Mouse (Mus musculus) c-Kit-positive CD71-positive TER-119-positive erythroid progenitor cells, embryonic 14.5 days (primary cell): ENCODE data around the gene Speer4c.
"Not testable (repeated sequence)": the region's sequence is repeated elsewhere in the genome, so short reads cannot be mapped to it uniquely, and the experiment has no call there.

Source experiments
- DNase-seq: peaks from one replicate; pipeline ENCODE4 v3.0.0-alpha.2; 2013; ENCODE audit warnings: low spot score

Speer4c gene

DNA sequence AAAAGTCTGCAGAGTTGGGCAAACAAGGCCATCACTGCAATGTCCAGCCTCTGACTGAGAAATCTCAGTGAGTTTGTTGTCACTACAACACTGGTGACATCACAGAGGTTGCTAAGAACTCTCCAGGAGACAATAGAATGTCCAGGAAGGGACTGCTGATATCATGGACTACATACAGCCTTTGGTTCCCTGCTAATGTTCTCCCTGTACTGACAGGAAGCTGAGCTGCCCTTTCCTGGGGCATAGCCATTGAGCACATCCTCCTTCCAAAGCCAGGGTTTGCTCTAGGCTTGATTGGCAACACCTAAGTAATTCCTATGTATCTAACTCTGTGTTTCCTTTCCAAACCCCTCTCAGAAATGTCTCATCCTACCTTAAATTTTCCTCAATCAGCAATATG, at the start of gene Speer4c:
Gene Speer4c, minus strand, starts transcription at position 101 of the 400 bp plus-strand sequence.
- not testable (repeated sequence) for DNase-seq

DNA sequence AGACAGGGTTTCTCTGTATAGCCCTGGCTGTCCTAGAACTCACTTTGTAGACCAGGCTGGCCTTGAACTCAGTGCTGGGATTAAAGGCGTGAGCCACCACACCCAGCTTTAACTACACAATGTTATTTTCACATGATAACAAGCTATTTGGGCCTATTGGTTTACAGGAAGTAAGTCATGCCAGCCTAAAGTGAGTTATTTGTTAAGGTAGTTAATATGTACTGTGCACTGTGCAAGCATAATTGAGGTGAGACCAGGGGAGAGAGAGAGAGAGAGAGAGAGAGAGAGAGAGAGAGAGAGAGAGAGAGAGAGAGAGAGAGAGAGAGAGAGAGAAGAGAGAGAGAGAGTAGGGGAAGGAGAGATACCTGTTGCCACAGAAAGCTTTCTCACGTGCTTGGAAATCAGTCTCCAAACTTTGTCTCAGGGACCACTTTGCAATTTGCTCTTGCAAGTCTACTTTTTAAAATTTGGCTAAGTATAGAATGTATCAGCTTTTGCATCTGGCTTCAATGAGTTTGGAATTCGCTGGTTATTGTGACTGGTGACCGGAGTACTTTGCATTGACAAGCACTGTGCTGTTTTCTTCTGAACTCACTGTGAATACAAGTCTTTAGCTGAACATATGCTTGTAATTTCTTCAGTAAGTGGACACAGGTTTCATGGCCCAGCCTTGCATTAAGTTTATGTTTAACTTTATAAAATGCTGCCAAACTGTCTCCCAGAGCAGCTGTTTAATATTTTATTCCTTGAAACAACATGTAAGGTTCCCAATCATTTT, 33.6 kb upstream of the Speer4c start:
- DNase-seq = no peak

DNA sequence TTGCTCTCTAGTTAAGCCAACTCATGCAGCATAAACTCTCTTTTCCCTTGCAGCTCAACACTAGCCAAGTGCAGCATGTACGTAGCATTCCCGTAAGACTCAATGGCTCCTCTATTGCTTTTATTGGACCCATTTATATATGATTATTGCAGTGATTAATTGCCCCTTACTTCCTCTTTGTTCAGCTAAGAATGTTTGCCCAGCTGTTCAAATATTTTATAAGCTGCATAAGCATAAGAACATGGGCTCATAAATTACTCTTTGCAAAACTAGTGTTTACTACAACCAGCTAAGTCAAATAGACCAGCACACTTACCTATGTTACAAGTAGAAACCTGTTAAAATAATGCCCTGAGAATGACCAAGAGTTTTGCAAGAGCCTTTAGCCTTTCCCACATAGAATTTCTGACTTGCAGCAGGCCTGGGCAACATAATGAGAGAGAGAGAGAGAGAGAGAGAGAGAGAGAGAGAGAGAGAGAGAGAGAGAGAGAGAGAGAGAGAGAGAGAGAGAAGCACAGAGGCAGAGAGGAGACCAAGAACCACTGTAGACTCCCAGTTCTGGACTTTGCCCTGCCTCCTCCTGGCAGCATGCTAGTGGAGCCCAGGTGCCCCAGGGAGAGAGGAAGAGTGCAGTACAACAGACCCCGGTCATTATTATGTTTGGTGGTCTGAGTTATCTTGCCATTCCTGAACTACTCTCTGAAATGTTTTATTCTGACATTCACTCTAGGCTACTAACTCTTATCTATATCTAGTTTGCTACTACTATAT, 20.2 kb upstream of the Speer4c start:
- DNase-seq = no peak

DNA sequence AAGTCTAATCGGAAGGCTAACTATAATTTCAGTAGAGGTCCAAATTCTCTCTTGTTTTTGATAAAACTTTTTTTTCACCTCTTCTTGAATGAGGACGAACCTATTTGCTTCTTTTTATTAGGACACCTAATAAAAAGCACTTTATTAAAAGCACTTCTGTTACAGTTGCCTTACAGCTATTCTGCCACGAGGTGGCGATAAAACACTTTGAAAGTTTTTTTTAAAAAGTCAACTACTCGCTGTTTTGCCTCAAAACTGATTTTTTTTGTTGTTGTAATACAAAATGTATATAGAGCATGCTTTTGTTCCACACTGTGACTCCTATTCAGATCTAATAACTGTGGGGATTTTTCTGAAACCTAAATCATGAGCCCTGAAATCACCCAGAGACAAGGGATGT, 11.2 kb downstream of the Speer4c start:
- not testable (repeated sequence) for DNase-seq

DNA sequence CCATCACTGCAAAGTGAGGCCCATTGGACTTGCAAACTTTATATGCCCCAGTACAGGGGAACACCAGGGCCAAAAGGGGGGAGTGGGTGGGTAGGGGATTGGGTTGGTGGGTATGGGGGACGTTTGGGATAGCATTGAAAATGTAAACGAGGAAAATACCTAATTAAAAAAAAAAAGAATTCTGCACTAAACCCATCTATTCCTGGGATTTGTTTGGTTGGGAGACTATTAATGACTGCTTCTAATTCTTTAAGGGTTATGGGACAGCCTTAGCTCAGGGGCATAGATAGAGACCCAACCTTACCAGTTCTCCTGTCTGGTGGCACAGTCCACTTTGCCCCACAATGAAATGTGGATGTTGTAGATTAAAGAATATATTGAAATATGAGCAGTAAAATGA, 16.4 kb downstream of the Speer4c start:
- not testable (repeated sequence) for DNase-seq

DNA sequence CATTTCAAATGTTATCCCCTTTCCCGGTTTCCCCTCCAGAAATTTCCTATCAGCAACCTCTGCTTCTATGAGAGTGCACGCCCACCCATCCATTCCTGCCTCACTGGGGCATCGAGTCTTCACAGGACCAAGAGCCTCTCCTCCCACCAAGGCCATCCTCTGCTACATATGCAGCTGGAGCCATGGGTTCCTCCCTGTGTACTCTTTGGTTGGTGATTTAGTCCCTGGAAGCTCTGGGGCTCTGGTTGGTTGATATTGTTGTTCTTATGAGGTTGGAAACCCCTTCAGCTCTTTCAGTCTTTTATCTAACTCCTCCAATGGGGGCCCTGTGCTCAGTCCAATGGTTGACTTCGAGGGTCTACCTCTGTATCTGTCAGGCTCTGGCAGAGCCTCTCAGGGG, 22.2 kb downstream of the Speer4c start:
- DNase-seq = not testable (repeated sequence)

DNA sequence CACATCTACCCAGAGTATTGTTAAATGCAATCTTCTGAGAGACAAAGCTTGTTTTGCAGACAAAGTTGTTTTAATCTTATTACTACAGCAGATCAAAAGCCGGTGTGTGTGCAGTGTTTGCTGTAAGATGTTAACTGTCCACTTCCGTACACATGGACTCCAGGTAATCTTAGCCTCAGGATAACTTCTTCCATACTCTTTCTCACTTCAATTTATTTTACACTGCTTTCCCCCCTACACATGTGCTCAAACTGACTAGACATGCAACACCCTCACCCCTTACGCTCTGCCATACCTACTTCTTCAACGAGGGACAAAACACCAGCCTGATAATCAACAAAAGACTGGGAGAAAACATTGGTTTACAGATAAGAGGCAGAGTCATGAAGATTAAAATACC, 23.2 kb downstream of the Speer4c start:
- not testable (repeated sequence) for DNase-seq

DNA sequence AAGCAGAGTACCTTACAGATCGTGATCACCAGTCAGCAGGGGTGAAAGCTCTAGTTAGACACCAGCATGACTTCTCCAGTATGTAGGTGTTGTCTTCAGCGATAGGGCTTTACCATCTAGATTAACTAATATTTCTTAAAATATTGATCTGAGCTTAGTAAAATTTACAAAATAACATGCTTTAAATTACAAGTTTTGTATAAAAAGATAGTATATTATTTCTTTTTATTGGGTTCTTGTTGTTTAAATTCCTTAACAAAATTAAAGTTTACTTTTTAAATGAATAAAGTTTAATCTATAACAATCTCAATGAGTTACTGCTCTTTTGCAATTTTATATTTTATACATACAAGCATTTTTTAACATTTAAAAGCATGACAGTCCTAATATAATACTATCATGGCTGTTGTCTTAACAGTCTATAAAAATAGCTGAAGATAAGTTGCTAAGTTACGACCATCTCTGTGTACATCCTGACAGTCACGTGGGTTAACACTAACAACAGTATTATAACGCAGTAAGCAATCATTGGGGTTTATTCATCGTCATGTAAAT, 24.3 kb downstream of the Speer4c start:
- DNase-seq = not testable (repeated sequence)

DNA sequence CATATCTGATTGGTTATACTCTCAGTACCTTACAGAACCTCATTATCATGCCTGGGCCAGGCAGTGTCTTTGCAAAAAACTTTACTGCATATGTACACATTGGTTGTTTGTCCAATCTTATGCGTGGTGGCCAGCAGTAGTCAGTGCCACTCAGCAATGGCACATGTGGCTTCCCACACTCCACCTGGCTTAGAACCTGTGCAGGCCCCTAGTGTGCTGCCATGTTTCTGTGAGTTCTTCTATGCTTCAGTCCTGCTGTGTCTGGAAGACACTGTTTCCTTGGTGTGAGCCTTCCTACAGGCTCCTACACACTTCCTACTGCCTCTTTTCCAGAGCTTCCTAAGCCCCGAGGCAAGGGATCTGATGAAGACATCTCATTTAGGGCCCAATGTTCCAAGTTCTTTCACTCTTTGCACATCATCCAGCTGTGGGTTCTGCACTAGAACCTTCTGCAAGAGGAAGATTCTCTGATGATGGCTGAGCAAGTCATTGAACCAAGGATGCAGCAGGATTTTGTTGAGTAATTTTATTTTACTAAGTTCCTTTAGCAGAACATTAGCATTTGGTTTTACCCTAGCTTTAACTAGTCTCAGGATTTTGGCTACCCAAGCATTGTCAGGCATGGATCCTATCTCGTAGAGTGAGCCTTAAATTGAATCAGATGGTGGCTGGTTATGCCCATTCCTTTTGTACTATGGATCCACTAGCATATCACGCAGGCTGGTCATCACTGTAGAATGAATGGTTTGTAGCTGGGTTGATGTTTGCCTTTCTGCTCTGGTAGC, 25.0 kb downstream of the Speer4c start:
- not testable (repeated sequence) for DNase-seq

DNA sequence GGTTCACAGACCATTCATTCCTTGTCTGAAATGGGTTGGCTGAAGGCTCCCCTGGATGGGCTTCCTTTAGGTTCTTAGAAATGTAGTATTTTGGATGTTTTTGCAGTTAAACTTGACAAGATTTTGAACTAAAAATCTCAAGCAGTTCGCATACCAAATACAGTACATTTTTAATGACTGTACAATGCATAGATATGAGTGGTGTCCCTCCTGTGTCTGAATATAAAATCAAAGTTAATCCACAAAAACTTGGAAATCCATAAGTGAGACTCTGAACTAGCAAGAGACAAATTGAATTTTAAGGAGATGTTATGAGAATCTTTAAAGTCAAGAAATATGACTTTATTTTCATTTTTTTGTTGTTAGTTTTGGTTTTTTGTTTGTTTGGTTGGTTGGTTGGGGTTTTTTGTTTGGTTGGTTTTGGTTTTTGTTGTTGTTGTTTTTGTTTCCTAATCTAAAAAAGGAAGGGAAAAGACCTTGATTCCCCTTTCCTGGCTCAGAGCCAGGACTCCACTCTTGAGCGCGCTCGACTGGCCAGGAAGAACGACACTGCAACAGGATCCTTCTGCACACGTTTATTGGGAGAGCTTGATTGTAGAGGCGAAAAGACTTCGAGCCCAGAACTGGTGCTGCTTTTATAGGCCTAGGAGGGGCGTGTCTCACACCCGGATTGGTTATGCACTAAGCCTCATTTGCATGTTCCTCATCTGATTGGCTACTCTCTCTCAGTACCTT, 32.6 kb downstream of the Speer4c start:
- DNase-seq = not testable (repeated sequence)

DNA sequence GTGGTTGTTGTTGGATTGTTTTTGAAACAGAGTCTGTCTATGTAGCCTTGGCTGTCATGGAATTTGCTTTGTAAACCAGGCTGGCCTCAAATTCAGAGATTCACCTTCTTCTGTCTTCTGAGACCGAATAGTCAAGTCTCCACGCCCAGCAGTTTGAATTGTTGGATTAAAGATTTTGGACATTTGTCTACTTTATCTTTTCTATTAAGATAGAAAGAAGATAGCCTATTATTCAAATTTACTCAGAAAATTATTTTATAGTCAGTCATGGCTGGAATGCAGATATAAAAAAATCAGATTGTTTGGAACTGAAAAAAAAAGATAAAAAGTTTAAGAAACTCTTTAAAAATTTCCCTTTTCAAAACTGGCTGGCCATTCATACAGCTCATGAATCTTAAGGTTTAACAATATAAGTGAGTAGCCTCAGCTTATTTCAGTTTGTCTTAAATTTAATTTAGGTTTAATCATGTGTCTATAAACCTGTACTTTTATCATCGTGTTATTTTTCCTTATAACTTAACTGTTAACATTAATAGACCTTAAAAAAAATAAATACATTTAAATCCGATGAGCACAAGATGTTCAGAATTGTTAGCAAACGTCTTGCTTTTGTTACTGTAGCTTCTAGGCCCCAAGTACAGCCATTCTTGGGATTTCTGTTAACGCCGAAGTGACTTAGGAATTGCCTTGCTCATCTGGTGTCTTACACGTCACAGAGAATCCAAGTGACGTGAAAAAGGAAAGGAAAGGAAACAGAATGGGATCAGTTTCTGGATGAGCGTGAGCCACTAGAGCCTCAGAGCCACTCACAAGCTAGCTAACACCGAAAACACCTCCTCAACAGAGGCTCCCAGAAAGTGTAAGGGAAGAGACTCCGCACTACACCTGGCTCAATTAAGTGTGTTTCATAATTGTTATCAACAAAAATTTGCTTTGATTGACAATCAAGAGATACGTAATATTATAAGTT, 33.8 kb downstream of the Speer4c start:
- not testable (repeated sequence) for DNase-seq

DNA sequence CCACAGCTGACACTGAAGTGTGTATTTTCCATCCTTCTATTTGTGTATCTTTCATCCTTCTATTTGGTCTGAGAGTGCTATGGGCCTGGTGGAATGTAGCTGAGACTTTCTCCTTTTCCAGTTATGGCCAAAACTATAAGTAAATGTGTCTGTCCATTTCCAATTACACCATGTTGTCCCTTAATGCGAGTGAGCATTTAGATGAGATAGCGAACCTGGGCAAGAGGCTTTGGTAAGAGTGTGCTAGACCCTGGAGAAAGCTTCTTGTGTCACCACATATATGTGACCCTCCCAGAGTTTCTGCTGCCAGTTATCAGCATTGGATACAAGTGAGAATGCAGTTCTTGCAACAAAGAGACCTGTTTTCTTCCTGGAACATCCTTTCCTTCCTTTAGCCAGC, 35.2 kb downstream of the Speer4c start:
- not testable (repeated sequence) for DNase-seq

DNA sequence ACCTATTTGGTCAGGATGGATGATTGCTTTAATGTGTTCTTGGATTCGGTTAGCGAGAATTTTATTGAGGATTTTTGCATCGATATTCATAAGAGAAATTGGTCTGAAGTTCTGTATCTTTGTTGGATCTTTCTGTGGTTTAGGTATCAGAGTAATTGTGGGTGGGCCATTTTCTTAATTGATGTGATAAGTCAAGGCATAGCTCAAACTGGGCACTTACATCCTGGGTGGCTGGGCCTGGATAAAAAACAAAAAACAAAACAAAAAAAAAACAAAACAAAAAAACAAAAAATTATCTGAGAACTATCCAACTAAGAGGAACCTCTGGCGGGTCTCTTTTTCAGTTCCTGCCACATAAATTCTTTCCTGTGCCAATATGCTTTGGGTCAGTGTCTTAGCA, 36.3 kb downstream of the Speer4c start:
- DNase-seq = not testable (repeated sequence)

DNA sequence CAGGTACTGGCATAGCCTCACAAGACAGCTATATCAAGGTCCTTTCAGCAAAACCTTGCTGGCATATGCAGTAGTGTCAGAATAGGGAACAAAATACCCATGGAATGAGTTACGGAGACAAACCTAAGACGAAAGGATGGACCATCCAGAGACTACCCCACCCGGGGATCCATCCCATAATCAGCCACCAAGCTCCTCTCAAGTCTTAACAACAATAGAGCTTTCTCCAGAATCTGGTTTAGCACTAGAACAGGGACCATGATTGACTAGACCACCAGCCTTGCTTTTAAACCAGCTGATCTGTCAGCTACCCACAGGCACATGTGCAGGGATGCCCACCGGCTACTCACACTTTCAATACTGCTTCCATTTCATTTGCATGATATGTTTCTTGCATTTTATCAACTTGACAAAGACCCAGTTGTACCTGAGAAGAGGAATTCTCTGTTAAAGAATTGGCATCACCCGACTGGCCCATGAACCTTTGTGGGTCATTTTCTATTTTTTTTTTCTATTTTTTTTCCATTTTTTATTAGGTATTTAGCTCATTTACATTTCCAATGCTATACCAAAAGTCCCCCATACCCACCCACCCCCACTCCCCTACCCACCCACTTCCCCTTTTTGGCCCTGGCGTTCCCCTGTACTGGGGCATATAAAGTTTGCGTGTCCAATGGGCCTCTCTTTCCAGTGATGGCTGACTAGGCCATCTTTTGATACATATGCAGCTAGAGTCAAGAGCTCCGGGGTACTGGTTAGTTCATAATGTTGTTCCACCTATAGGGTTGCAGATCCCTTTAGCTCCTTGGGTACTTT, 39.4 kb downstream of the Speer4c start:
- not testable (repeated sequence) for DNase-seq

DNA sequence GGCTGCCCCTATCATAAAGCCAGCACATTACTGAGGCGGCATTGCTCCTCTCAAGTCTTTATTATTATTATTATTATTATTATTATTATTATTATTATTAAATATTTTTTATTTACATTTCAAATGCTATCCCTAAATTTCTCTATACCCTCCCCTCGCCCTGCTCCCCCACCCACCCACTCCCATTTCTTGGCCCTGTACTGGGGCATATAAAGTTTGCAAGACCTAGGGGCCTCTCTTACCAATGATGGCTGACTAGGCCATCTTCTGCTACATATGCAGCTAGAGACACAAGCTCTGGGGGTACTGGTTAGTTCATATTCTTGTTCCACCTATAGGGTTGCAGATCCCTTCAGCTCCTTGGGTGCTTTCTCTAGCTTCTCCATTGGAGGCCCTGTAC, 40.1 kb downstream of the Speer4c start:
- DNase-seq = not testable (repeated sequence)

DNA sequence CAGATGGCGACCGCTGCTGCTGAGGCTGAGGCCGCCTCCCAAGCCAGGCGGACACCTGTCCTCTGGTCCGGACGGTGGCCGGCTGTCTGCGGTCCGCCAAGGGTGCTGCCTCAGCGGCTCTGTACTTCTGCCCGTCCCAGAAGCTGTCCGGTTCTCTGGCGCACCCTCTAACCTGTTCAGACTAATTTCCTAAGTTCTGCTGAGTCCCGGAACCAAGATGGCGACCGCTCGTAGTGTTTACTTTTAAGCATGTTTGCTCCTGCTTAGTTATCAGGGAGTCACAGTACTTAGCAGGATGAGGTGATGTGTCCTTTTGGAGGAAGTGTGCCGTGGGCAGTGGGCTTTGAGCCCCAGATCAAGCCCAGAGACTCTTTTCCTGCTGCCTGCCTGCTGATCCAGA, 43.3 kb downstream of the Speer4c start:
- DNase-seq = not testable (repeated sequence)

DNA sequence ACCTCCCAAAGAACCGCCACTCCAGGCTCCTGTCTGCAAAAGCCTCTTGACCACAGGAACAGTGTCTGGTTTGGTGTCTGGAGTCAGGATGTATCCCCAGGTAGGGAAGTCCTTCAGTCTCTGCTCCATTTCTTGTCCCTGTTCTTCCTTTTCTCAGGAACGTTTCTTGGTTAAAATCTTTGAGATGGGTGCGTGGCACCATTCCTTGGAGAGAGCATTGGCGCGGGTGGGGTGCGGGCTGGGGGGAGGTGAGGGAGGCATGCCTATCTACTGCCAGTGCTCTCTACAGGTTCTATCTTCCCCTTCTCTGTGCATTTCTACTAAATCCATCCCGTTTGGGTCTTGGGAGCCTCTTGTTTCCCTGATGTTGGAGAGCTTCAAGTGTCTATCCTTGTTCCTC, 50.2 kb downstream of the Speer4c start:
- not testable (repeated sequence) for DNase-seq
